Mouse (Mus musculus) naive thymus-derived CD4-positive, alpha-beta T cell, adult 2 months (primary cell): Measurements from ENCODE around the gene Chsy1.

Experiments used
- DNase-seq: peaks from one replicate; pipeline ENCODE4 v3.0.0-alpha.2; 2011; ENCODE audit warnings: low read depth

The Chsy1 gene

DNA sequence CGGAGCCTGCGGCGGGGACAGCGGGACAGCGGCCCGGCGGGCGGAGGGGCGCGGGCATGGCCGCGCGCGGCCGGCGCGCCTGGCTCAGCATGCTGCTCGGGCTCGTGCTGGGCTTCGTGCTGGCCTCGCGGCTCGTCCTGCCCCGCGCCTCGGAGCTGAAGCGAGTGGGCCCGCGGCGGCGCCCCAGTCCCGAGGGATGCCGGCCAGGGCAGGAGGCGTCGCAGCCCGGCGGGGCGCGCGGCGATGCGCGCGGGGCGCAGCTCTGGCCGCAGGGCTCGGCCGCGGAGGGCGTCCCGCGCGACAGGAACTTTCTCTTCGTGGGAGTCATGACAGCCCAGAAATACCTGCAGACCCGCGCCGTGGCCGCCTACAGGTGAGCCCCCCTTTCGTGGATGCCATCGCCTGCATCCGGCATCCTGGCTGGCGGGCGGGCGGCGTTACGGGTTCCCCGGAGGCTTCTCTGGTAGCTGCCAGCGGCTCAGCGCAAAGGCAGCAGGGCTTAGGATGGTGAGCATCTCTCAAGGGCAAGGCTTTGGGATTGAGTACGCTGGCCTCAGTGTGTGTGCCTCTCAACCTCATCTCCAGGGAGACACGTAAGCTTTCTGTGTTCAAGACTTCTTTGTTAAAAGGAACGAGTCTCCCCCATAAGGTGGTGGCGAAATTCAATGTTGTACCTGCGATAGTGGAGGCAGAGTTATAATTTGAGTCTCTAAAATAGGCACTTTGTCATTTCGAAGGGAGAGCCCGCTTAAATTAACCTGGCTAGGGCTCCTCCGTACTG lies 730 bp downstream of the Chsy1 start:
- DNase-seq, result peak; percentile 60

DNA sequence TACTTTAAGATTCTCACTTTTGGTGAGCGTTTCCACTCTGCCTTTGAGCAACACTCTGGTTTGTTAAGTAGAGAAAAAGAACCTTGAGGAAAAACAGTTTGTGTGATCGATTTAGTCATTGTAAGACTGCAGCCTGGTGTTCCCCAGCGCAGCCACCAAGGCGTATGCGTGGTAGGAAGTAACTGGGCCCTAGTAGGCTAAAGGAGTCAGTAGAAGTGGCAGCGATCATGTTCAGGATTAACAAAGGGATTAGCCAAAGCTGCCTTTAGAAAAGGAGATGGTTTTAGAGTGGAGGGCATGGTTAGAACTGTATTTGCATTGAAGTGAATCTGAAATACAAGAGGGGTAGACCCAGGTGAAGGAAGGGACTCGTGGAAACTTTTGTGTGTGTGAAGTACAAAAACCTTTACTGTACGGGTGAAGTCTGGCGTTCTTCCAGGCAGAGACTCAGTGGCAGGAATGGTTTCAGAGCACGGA lies 1.4 kb downstream of the Chsy1 start:
- DNase-seq, result peak; percentile 40

DNA sequence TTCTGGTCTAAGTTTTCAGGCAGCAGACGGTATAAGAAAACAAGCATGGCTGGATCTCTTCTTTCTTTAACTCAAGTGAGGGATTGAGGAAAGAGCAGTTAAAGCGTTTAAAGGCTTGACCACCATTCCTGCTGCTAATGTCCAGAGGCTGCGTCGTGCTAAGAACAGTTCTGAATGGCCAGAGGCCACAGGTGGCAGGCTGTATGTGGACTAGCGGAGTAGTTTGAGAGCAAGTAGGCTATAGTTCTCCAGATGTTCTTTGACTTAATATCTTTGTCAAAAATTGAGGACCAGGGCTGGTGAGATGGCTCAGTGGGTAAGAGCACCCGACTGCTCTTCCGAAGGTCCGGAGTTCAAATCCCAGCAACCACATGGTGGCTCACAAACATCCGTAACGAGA lies 1.9 kb downstream of the Chsy1 start:
- DNase-seq, result no peak

DNA sequence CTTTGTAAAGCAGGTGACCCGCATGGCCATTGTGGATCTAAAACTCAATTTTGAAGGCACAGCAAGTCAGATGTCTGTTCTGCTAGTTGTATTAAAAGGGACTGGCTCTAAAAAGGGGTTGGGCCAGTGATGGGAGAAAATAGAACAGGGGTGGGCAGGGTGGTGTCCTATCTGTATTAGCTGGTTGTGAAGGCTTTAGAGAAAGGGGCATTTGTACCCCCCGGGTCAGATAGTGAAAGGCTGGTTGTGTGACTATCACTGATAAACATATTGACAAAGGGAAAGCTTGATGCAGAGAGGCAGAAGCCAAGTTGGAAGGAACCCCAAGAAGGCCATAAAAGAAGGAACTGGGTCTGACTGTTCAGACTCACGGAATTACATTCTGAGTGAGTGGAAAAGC lies 4.2 kb downstream of the Chsy1 start:
- DNase-seq, result no peak

DNA sequence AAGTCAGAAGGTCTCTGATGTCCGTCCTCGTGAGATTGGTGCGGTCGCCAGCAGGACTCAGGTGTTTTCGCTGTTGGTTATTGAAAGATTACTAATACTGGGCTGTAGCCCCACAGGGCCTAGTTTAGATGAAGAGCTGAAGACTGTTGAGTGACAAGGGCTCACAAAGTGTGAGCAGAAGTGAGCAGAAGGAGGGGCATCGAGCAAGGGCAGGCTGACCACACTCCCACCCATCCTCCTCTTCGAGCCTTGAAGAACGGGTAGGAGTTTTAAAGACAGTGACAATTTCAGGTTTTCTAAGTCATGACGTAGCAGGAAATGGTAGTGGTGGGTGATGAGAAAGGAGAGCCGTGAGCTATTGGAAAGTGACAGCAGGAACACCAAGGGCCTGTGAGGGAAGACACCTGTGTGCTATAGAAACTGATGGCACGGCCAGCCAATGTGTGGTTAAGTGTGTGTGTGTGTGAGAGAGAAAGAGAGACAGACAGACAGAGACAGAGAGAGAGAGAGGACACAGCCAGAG lies 6.6 kb downstream of the Chsy1 start:
- DNase-seq, result peak; percentile 44

DNA sequence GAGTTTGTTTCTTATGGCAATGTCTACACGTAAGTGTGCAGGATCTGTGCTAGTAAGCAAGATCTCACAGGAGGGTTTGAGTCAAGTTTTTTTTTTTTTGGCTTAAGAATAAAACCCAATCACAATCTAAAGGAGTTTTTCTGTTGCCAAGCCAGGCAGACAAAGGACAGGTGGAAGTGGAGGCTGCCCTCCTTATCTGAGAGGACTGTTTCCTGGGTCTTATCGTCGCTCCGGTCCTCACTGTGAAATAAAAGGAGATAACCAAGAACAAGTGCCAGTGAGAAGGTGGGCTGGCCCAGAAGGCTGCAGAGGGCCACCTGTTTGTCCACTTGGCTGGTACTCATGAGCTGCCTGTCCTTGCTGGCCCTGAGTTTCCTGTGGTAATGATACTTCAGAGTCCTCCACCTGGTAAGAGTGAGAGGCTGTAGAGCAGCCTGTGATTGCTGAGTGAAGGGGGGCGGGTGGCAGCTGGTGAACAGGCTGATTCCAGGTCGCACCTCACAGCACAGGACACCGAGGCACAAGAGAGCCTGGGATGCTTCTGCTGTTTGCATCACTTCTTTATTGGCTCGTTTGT lies 7.7 kb downstream of the Chsy1 start:
- no peak for DNase-seq

DNA sequence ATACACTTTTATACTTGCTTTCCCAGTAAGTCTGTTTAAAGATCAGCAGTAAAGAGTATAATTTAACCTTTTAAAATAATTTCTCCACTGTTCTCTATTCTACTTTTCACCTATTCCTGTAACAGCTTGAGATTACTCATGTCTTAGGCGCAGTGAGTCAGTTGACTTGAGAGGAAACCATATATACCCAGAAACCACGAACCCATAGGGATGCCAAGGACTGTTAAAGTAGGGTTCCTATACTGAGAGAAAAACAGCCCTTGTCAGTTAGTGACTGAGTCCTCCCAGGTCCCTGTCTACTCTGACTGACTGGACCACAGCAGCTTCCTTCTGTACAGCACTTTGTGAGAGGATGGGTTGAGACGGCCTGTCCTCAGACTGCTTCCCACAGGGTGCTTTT lies 8.7 kb downstream of the Chsy1 start:
- DNase-seq, result no peak

DNA sequence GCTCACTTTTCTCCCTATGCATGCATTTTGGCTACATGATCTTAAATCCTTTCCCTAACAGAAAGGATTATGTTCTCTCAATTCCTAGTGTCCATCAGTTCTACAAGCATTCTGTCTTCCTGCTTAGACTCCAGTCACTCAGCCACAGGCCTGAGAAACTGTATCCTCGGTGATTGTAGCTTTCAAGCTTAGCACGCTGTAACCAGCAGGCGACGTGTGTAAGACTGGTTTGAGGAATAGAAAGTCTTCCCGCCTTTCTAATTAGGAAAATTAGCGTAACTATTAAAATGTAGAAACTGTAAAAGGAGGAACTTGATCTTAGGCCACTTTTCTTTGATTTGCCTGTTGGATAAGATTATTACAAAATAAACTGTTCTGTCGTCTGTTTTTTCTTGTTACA lies 9.5 kb downstream of the Chsy1 start:
- no peak for DNase-seq

DNA sequence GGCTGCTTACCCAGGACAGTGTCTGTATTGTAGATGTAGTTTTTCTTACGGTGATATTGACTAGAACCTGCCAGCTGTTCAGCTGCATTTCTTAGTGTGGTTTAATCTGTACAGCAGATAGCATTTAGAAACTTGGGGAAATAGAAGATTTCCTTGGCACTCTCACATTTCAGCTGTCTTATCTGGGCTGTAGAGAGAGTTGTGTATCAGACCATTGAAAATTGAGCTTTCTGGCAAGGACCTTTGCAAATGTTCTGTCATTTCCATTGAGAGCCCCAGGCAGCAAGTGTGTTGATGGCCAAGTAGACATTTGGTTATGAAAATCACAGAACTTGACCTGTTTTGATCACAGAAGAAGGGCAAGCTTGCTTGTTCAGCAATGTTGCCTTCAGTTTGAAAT lies 10.8 kb downstream of the Chsy1 start:
- no peak for DNase-seq

DNA sequence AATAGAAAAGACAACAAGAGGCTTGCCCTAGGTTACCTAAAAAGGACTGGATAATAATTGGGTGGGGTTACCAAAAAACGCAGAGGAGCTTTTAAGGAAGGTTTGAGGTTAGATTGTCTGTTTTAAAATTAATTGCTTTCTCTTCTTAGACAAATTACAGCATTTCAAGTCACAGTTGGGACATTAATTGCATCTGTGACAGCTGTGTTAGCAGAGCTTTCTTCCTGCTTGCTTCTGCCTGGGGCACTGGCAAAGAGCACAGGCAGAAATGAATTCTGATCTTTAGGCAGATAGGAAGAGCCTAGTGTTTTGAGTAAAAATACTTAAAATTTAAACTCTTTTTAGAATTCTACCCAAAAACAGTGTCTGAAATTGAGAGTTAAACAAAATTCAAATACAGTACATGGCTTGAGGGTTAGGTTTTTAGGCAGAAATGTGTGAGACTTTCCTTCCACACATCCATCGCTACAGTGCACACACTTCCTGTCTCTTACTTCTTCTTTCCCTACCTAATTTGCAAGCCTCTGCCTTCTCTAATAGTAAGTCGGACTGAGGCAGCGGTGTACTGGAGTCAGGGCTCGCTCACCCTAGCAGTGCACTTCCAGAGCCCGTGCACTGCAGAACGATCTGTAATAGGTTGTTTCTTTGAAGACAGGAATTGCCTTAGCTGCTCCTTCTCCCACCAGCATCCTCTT lies 11.5 kb downstream of the Chsy1 start:
- peak; percentile 19 for DNase-seq

DNA sequence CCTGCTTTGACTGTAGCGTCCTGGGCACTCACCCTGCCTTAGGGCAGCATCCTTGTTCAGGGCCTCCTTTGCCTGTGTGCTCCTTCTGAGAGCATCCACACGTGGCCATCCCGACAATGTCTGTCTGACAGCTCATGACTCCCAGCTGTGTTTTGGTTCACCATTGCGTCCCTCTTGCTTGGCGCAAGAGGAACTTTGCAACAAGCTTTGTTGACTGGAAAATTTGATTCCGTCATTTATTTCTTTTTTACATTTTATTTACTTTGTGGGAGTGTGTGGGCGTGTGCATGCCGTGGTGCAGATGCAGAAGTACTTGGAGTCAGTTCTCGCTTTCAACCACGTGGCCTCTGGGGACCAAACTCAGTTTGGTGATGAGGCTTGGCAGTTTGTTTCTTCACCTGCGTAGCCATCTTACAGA lies 15.2 kb downstream of the Chsy1 start:
- DNase-seq, result no peak

DNA sequence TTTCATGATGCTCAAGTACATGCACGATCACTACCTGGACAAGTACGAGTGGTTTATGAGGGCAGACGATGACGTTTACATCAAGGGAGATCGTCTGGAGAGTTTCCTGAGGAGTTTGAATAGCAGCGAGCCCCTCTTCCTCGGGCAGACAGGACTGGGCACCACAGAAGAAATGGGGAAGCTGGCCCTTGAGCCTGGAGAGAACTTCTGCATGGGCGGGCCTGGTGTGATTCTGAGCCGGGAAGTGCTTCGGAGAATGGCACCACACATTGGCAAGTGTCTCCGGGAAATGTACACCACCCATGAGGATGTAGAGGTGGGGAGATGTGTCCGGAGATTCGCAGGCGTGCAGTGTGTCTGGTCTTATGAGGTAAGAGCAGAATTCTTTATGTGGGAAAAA lies 16.1 kb downstream of the Chsy1 start:
- no peak for DNase-seq

DNA sequence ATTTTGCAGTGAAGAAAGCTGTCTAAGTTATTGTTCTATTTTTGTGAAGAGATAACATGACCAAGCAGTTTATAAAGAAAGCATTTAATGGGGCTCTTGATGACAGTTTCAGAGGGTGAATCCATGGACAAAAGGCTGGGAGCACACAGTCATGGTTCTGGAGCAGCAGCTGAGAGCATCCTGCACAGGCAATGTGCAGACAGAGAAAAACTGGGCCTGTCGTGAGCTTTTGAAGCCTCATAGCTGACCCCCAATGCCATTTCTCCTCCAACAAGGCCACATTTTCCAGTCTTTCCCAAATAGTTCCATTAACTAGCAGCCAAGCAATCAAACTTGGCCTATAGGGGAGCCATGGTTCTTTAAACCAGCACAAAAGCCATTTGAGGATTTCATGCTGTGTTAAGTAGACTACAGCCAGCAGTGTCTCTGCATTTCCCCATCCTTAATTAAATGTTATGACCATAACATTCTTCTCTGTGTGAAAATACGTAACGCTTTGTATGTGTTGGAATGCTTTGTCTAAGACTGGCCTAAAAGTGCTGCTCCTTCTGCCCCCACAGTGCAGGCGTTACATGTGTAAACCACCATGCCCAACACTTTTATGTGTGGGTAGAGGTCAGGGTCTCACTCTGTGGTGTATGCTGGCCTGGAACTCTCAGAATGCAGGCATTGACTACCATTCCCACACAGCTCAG lies 18.8 kb downstream of the Chsy1 start:
- no peak for DNase-seq

DNA sequence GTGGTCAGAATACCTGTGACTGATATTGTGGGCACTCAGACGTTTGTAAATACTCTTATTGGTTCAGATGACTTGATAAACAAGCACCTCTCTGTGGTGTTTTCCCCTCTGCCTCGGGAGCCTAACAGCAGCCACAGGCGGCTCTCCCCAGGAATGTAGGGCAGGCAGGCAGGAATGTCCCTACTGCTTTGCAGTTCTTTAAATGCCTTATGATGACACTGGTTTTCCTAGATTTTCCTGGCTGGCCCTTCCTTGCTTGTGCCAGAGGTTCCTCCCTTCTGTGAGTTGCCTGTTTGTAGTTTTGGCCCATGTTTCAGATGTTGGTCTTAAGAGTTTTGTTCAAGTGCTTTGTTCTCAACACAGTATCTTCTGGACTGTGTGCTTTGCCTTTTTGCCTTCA lies 19.5 kb downstream of the Chsy1 start:
- no peak for DNase-seq

DNA sequence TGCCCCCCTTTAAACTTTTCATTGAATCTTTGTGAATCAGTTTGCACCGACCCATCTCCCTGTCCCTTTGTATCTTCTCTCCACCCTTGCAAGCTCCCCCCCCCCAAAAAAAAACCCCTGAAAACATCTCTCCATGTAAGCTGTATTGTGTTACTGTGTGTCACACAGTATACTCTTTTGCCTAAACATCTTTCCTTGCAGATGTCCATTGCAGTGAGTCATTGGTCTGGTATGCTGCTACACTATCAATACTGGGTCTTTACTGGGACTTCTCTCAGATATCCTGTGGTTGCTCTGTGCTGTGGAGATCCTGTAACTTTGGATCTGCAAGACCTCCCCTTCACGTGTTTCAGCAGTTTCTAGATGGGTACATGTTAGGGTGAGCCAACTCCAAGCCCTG lies 21.0 kb downstream of the Chsy1 start:
- DNase-seq, result no peak

DNA sequence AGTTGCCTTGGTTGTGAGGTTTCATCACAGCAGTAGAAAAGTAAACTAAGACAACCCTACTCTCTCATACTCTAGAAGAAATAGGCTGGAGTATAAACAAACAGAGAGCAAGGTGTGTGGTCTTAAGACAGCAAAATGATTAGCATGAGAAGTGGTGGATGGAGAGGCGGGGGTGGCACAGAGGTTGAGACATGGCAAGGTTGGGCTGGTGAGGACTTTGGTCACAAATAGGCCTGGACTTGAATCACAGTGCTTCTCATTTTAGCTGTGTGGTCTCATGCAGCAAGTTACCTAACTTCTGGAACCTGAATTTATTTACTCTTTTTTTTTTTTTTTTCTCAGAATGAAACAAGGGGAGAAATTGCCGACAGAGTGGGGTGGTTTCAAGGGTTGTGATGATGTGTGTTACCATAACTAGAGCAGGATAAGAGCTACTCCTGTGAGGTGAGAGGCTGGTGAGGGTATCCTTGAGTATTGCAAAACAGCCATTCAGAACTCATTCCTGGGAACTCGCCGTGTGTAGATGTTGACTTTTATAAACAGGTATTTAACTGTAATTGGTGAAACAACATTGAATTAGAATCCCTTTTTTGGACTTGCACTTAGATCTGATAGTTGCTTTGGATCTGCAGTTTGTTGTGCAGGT lies 22.6 kb downstream of the Chsy1 start:
- DNase-seq, result no peak

DNA sequence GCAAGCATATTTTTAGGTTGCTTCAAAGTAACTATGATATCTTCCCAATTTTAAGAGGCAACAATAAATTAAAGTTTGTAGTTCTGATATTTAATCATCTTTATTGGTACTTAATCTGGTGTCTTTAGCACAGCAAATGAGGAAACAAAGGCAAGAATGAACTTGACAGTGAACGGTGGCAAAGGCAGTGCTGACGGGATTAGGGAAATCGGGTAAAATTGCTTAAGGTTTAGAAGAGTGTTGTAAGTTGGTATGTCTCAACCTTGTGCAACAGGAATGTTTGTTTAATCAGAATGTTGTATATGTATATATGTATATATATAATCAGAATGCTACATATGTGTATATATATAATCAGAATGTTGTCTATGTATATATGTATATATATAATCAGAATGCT lies 24.8 kb downstream of the Chsy1 start:
- no peak for DNase-seq

DNA sequence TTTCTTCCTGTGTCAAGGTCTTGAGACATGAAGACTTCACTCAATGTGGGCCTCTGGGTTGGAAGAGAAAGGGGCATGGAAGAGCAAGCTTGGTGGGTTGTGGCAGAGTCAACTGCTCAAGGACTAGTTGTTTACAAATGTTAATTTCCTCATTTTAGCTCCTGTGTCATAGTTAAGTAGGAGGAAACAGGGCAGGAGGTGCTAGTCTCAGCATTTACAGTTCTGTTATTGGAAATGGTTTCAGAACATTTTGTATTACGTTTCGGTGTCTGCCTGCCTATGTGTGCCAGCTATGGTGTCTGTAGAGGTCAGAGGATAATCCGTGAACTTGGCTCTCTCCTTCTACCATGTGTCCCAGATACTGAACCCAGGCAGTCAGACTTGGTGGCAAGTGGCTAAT lies 26.3 kb downstream of the Chsy1 start:
- DNase-seq, result no peak

DNA sequence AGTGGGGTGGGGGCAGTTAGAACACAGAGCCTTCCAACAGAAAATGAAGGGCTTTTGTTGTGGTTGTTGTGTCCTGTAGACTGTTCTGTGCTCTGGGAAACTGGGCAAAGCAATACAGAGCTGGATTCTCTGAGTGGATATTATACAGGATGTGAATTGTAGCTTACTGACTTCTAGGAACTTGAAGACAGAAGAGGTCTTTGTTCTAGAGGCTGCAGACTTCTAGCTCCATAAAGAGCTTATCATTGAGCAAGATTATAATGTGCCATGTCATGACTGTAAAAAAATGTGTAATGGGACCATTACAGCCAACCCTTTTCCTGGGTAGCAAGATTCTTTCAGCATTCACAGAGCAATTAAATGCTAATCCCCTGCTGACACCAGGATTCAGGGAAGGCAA lies 26.9 kb downstream of the Chsy1 start:
- no peak for DNase-seq

DNA sequence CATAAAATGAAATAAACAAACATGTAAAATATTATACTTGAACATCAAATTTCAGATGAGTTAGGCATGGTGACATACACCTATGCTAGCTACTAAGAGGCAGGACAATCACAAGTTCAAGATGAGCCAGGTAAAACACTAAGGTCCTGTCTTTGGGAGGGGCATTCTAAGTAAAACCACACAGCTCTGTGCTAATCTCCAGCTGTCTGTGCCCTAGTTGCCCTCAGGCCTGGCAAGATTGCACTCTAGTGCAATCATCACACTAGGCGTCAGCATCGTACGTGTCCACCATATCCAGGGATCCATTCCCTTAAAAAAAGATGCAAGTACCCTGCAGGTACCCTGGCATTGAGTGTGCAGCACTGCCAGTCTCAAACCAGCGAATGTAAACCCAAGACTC lies 28.0 kb downstream of the Chsy1 start:
- no peak for DNase-seq

DNA sequence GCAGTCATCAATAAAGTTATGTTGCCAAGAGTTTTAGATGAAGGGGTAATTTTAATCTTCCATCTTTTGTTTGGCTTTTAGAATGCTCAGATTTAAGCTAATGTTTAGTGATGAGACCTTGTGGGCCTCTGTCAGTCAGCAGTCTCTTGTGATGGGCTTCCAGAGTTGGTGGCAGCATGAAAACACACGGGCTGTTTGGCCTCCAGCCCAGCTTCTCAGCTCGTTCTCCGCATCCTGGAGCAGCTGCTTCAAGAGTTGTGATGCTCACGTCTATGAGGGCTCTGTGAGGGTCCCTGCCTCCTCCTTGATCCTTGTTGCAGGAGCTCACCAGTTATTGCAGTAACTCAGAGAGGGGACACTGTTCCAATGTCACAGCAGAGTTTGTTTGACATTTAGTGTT lies 29.0 kb downstream of the Chsy1 start:
- no peak for DNase-seq

DNA sequence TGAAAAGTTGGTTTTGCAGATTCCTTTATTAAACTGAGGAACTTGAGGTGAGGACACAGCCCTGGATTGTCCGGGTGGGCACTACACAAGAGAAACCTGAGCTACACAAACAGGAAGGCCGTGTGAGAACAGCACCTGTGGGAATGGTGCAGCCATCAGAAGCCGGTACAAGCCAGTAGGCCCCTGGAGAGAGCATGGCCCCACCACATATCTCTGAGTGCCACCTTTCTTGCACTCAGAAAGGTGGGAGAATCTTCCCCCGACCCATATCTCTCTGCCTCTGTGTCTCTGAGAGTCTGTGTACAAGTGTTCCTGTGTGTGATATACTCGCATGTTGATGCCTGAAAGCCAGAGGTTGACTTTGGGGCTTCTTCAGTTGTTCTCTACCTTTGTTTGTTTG lies 29.6 kb downstream of the Chsy1 start:
- DNase-seq, result no peak
